Mouse (Mus musculus) embryo, embryonic 10 days (tissue): ENCODE data around the gene Magi2.
"Not testable (repeated sequence)": the region's sequence is repeated elsewhere in the genome, so short reads cannot be mapped to it uniquely, and the experiment has no call there.

Experiments
- DNase-seq: peaks from one replicate; pipeline ENCODE4 v3.0.0-alpha.2; 2015; ENCODE audit warnings: low spot score

The Magi2 gene

GRCm38 (mm10) chr5:20703971-20704575, 1477.2 kb downstream of the Magi2 start:
- DNase-seq, result no peak

- no peak for DNase-seq
These were observed 1478.0 kb downstream of the Magi2 start for GRCm38 (mm10) chr5:20704886-20705285.

GRCm38 (mm10) chr5:20706322-20707282, 1479.8 kb downstream of the Magi2 start:
- not testable (repeated sequence) for DNase-seq

- DNase-seq, result not testable (repeated sequence)
These were observed 1484.0 kb downstream of the Magi2 start for GRCm38 (mm10) chr5:20710845-20711244.

- DNase-seq, result not testable (repeated sequence)
These were observed 1487.8 kb downstream of the Magi2 start for GRCm38 (mm10) chr5:20714619-20715018.

GRCm38 (mm10) chr5:20715980-20716379, 1489.1 kb downstream of the Magi2 start:
- not testable (repeated sequence) for DNase-seq

- no peak for DNase-seq
These were observed 1493.5 kb downstream of the Magi2 start for GRCm38 (mm10) chr5:20720201-20720900.

GRCm38 (mm10) chr5:20723226-20723625, 1496.4 kb downstream of the Magi2 start:
- not testable (repeated sequence) for DNase-seq

- no peak for DNase-seq
These were observed 1512.0 kb downstream of the Magi2 start for GRCm38 (mm10) chr5:20738795-20739194.

- no peak for DNase-seq
These were observed 1514.4 kb downstream of the Magi2 start for GRCm38 (mm10) chr5:20741193-20741592.

GRCm38 (mm10) chr5:20741936-20742335, 1515.1 kb downstream of the Magi2 start:
- no peak for DNase-seq

- no peak for DNase-seq
These were observed 1521.3 kb downstream of the Magi2 start for GRCm38 (mm10) chr5:20748142-20748541.

- no peak for DNase-seq
These were observed 1522.0 kb downstream of the Magi2 start for GRCm38 (mm10) chr5:20748856-20749255.

- DNase-seq, result no peak
These were observed 1522.7 kb downstream of the Magi2 start for GRCm38 (mm10) chr5:20749535-20749934.

- no peak for DNase-seq
These were observed 1524.2 kb downstream of the Magi2 start for GRCm38 (mm10) chr5:20751000-20751399.

- DNase-seq, result no peak
These were observed 1524.9 kb downstream of the Magi2 start for GRCm38 (mm10) chr5:20751696-20752095.

- DNase-seq, result no peak
These were observed 1526.3 kb downstream of the Magi2 start for GRCm38 (mm10) chr5:20753096-20753495.

GRCm38 (mm10) chr5:20753963-20754362, 1527.1 kb downstream of the Magi2 start:
- DNase-seq, result no peak
